Mouse (Mus musculus): ENCODE results near the gene Mif.

Mif gene

DNA sequence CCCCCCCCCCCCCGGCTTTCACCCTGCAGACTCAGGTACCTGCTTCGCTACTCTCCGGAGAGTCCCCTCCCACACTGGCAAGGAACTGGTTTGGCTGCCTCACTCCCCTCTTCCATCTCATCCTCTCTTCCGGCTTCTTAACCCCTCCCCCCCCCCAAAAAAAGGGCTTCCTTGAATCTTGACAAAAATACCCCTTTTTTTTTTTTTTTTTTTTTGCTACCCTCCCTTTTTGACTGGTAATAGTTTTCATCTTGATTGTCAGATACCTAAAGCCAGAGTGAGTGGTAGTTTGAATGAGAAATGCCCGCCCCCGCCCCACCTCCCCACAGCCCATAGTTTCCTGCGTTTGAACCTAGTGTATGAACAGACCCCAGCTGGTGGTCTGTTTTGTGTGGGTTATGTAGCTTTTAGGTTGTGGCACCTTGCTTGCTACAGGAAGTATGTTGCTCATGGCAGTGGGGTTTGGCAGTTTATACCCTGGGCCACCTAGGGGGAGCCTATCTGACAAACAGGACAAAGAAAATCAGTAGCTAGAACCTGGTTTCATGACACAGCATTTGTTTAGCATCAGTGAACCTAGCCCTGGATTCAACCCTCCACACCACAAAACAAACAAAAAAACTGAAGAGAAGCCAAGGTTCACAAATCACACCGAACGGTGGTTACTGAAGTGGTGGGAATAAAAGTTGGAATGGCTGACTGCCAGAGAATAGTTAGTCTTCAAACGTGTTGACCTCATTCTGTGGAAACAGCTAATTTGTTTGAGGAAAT, 24.1 kb downstream of the Mif start:
- DNase-seq (ENCODE audit: low read depth): peak; percentile 31

DNA sequence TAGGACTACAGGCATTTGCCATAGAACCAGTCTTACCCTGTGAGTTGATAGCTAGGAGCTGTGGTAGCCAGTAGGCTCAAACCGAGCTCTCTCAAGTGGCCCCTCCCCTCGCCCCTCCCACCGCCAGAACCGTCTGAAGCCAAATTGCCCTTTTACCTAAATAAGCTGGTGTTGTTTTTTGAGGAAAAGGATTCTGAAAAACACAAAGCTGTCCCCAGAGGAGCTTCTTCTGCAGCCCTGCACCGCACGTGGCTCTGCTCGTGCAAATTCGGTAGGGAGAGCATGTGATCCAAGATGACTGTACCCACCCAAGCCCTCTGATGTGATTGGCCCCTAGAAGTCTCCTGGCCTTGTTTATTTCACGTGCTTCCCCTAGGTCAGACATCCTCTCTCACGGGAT, 24.7 kb downstream of the Mif start:
- peak; percentile 61 for DNase-seq (ENCODE audit: low read depth)

DNA sequence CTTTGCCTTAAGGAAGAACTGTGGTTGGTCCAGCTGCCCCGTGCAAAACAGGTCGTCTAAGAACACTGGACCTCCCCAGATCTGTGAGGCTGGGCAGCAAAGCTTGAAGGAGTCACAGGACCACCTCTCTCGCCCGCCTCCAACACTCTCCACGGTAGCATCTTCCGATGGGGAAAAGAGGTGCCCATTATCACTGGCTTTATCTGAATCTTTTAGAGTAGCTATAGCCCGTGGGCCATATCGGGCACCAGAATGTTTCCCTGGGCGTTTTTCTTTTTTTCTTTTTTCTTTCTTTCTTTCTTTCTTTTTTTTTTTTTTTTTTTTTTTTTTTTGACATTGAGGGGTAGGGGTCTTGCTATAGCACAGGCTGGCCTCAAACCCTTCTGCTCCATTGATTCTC, 25.3 kb downstream of the Mif start:
- DNase-seq (ENCODE audit: low read depth): no peak

DNA sequence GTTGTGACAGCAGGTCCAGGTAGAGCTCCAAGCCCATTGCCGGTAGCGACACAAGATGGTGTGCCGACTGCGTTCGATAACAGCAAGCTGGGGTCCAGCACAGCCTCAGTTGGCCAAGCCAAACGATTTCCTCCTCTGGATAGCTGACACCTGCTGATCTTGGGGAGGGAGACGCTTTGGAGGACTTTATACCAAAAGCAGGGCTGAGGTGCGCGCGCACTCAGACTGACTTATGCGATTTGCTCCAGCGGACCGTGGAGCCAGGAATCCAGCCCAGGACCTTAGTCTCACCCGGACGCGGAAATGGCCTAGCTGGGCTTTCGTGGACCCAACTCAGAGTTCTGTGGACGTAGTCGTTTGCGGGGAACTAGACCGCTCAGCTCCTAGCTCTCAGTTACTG, 25.8 kb downstream of the Mif start:
- DNase-seq (ENCODE audit: low read depth): no peak

DNA sequence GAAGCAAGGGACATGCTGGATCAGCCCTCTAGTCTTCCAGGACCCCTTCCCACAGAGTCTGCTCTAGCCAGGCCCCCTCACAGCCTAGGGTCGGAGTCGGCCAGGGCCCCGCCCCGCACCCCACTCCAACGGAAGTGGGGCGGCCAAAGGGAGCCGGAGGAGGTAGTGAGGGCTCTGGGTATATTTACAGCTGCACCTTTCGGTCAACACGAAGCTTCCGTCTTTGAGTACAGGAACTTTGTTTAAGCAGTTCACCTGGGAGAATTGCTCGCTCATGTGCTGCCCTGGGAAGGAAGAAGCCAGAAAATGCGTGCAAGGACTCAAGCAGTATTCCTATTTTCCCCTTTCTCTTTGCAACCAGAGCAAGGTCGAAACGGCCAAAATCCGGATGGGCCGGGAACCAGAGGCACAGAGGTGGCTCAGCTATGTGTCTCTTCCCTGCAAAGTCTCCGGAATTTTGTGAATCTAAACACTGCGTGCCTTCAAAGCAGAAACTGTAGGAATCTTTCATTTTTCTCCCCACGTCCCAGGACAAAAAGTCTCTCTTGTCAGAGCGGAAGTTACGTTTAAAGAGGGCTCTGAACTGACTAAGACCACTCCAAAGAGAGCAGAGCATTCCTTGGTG, 26.5 kb downstream of the Mif start:
- DNase-seq (ENCODE audit: low read depth): no peak

DNA sequence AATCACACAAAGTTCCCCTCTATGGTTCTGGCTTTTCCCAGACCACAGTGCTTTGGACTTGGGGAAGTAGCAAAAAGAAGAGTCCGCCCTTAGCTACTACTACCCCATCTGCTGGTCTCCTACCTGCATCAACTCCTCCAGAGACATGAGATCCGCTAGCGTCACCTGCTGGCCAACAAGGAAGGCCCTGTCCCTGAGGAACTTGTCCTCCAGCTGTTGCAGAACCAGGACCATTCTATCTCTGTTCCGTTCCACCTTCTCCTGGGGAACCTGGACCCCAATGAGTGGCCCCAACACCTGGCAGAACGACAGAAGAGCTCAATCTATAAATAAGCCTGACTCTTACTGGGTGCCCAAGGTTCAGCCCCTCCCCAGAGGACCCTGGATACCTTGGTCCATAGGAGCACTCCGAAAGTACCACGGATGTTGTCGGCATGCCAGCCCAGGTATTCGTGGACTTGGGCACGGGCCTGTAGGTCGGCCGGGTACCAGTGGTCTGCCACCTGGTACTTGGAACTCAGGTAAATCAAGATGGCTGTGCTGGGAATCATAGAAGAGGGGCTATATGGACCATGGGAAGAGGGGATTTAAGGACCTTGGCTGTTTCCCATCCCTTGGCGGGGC, 27.7 kb downstream of the Mif start:
- DNase-seq (ENCODE audit: low read depth): peak; percentile 70

DNA sequence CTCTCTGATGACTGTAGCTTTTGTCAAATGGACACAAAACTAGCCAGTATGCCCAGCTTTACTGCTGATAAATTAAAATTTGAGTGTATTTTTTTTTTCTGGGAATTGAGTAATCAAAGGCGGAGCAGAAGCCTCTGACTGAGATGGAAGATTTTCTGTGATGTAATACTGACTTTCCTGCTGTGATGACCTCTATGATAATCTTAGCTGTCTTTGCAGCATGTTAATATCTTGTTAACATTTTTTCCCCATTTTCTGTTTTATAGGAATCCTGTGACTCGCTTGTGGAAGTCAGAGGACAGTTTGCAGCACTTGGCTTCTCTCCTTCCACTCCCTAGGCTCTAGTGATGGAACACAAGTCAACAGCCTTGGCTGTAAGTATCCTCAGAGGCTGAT, 29.8 kb downstream of the Mif start:
- DNase-seq (ENCODE audit: low read depth): no peak

DNA sequence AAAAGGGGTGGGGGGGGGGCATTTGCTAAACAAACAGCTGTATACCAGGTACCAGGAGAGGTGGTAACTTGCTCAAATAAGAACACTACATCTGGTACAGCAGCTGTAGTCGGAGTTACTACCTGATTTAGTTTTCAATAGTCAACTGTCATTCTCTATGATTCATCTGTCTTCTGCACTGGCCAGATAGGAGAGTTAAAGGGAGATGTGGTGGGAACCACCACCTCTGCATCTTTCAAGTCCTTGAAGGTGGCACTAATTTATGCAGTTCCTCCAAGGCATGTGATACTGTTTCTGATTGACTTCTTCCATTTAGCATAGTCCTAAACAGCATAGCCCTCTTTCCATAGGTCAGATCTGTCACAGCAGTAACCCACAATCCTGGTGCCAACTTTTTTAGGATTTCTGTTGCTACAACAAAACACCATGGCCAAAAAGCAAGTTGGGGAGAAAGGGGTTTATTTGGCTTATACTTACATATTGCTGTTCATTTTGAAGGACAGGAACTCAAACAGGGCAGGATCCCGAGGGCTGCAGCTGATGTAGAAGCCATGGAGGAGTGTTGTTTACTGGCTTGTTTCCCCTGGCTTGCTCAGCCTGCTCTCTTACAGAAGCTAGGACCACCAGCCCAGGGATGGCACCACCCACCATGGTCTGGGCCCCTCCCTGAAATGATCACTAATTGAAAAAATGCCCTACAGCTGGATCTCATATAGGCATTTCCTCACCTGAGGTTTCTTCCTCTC, 30.3 kb downstream of the Mif start:
- no peak for DNase-seq (ENCODE audit: low read depth)

DNA sequence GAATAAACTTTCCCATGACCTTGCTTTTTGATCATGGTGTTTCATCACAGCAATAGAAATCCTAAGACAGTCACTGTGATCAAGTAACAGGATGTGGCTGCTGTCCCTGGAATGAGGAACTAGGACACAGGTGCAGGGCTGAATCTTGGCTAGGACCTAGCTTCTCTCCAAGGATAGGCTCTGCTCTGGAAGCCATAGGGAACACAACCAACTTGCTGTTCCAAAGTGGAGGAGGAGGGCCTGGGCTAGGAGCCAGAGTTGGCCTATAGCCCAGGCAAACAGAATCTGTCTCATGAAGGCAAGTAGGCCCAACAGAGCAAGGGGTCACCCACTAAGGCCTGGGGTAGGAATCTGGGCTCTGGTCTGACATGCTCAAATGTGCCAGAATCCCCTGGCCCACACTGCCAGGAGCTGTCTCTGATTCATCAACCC, 31.5 kb downstream of the Mif start:
- peak; percentile 90 for DNase-seq (ENCODE audit: low read depth)

DNA sequence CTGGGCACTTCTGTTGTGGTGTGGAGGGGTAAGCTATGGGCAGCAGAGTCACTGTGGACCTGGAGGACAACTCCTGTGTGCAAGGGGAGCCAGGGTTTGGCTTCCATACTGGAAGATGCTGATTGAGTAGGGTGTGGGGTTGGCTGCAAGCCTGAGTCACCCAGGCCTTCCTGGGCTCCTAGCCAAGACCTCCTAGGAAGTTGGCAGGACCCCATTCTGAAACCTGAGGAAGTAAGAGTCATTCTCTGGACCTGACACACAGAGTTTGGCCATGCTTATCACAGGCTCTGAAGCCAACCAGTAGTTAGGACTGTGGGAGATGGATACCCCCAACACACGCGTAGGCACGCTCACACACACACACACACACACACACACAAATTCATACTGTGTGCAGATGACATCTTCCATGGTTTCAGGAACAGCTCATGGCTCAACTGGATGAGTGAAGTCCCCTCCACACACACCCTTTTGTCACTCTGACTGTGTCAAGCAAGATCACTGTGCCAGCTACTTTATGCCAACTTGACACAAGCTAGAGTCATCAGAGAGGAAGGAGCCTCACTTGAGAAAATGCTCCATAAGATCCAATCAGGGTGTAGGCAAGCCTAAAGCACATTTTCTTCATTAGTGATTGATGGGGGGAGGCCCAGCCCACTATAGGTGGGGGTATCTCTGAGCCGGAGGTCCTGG, 32.2 kb downstream of the Mif start:
- DNase-seq (ENCODE audit: low read depth): peak; percentile 94

DNA sequence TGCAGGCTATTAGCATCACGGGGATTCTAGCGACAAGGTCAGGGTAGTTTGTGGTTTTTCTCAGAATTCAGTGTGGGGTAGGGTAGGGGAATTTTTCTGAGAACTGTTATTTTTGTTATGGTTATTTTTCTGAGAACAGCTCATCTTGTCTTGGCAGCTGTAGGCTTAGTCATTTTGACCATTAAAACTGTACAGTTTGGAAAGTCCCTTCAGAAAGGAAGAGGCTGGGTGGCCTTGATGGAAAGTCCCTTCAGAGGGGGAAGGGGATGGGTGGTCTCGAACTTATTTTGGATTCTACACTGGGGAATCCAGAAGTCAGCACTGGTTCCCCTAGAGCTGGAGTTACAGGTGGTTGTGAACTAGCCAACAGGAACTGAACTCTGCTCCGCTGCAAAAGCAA, 35.5 kb downstream of the Mif start:
- no peak for DNase-seq (ENCODE audit: low read depth)

DNA sequence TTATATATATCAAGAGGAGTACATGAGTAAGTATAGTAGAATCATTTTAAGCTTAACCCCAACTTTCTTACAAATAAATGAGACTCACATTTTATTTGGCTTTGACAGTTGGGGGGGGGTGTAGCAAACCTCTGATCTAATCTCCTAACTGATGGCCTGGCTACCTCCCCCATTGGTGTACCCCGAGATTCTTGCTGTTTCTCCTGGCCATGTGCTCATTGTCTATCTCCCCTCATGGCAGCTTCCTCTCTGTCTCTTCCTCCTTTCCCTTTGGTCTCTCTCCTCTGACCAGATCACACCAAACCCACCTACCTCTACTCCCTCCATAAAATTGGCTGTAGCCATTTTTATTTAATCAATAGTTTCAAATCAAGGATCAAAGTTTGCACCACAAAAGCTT, 36.3 kb downstream of the Mif start:
- DNase-seq (ENCODE audit: low read depth): no peak

DNA sequence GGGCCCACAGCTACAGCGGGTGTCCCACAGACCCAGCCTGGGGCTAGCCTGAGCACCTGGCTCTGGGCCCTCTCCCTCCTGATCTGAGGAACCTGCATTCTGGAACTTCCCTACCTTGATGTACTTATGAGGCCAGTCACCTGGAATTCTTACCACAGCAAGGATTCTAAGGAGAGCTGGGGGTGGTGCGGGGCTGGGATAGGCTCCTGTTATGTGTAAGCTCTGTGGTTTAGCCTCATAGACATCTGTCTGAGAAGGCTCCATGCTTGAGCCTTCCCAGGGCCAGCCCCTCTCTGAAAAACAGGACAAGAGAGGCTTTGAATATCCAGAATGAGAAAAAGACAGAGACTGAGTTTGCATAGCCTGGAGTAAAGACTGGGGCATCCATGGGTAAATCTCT, 37.6 kb downstream of the Mif start, which contains the start of gene Gstt4:
Gene Gstt4 (minus strand): TSS at position 101 of the 400 bp plus-strand sequence.
- DNase-seq (ENCODE audit: low read depth): no peak

DNA sequence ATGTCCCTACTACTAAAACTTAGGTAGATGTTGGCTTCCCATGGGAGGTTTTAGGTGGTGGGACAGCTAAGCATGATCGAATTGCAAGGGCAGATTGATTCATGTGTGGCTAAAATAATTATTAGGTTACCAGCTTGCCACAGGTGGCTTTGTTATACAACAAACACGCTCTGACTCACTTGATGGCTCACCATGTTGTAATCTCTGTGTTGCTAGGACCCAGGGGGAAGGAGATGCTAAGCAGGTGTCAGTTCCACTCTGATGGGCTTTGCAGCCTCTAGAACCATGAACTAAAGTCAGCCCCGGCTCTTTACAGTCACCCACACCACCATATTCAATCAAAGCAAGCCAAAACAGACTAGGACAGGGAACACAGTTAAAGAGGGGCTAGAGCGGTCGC, 40.2 kb downstream of the Mif start:
- no peak for DNase-seq (ENCODE audit: low read depth)

DNA sequence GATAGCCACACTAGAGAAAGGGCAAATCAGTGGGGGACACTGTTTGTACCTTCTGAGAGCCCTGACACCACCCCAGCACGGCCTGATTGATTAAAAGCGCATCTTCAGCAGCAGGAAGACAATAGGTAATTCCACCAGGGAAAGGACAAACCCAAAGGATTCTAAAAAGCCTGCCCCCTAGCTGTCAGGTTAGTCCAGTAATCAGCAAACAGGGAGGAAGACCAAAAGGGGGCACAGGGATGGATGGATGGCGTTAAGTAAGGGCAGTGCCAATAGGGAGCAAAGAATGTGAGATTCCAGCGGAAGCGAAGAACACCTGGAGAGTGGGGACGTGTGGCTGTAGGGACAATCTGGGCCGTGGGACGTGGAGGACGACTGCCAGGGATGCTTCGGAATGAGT, 41.4 kb downstream of the Mif start:
- no peak for DNase-seq (ENCODE audit: low read depth)
